Mouse (Mus musculus): ENCODE results near the gene Cog8.
"Not testable (repeated sequence)": the region's sequence is repeated elsewhere in the genome, so short reads cannot be mapped to it uniquely, and the experiment has no call there.

DNA sequence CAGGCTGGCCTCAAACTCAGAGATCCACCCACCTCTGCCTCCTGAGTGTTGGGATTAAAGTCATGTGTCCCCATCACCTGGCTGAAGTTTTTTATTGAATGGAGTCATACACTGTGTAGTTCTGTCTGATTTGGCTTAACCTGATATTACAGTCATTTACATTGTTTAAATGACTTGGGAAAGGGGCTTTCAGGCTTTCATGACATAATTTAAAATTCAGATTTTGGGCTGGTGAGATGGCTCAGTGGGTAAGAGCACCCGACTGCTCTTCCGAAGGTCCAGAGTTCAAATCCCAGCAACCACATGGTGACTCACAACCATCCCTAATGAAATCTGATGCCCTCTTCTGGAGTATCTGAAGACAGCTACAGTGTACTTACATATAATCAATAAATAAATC, 22.9 kb downstream of the Cog8 start:
- TF ChIP-seq CHD2 (IDR thresholded peaks at IDR 0.05; ENCODE audit: low read depth, low read length); MAFK (IDR thresholded peaks at IDR 0.05; ENCODE audit: insufficient read depth, low read depth, low read length); ZC3H11A (IDR thresholded peaks at IDR 0.05; ENCODE audit: borderline replicate concordance, low read depth, low read length); HCFC1 (IDR thresholded peaks at IDR 0.05; ENCODE audit: borderline replicate concordance, insufficient read depth, low read length); ZNF384 (IDR thresholded peaks at IDR 0.05; ENCODE audit: low read depth, low read length): not testable (repeated sequence)
